Mouse (Mus musculus) midbrain, embryonic 16.5 days (tissue): Measurements from ENCODE around the gene Cox6b2. TPM values are rescaled to one million over a fixed set of nuclear protein-coding genes. Genes with fewer than 3 reads are reported as not detected.

Experiments
- ATAC-seq: fragments of 200-750 bp; cut with Nextera tagmentation; 2 replicates; pipeline ENCODE4 v1.8.0; 2017; ENCODE audit warnings: moderate TSS enrichment
- H3K27ac ChIP-seq: fragments of 300-500 bp; sonication (generic); 2 replicates; pipeline ENCODE4 v1.5.1; 2014; ENCODE audit warnings: mild to moderate bottlenecking, low read length, mixed read lengths
- H3K27me3 ChIP-seq: fragments of 300-500 bp; sonication (generic); 2 replicates; pipeline ENCODE4 v1.6.1; 2014; ENCODE audit warnings: low read depth, low read length, mixed read lengths; ENCODE audit not compliant: control insufficient read depth, insufficient read depth
- H3K36me3 ChIP-seq: fragments of 300-500 bp; sonication (generic); 2 replicates; pipeline ENCODE4 v1.6.1; 2014; ENCODE audit warnings: mild to moderate bottlenecking, low read length, moderate library complexity, mixed read lengths; ENCODE audit not compliant: control insufficient read depth, insufficient read depth
- H3K4me1 ChIP-seq: fragments of 300-500 bp; sonication (generic); 2 replicates; pipeline ENCODE4 v1.6.1; 2014; ENCODE audit warnings: mild to moderate bottlenecking, low read length, mixed read lengths; ENCODE audit not compliant: control insufficient read depth, insufficient read depth
- H3K4me2 ChIP-seq: fragments of 300-500 bp; sonication (generic); 2 replicates; pipeline ENCODE4 v1.6.1; 2014; ENCODE audit warnings: mild to moderate bottlenecking, low read length, mixed read lengths
- H3K4me3 ChIP-seq: fragments of 300-500 bp; sonication (generic); 2 replicates; pipeline ENCODE4 v1.5.1; 2014; ENCODE audit warnings: low read depth, mild to moderate bottlenecking, low read length, moderate library complexity, mixed read lengths
- H3K9ac ChIP-seq: fragments of 300-500 bp; sonication (generic); 2 replicates; pipeline ENCODE4 v1.6.1; 2014; ENCODE audit warnings: low read depth, low read length, mixed read lengths
- H3K9me3 ChIP-seq: fragments of 300-500 bp; sonication (generic); replicated peaks from 2 replicates; pipeline ENCODE4 v1.6.1; 2014; ENCODE audit warnings: mild to moderate bottlenecking, low read length, mixed read lengths; ENCODE audit not compliant: control insufficient read depth, poor library complexity, severe bottlenecking
- WGBS: fragments of 180-500 bp; shearing (Covaris S2); extraction: QIAGEN DNeasy Blood & Tissue Kit; methylation state at CpG from one replicate; pipeline ENCODE4 v1.1.7; 2014; 5-methylcytosine and 5-hydroxymethylcytosine counted together
- polyA plus RNA-seq: library from polyadenylated mRNA; unstranded; fragments of >200 nt; fragmentation: Nextera tagmentation; extraction: Ambion mirVana; gene quantifications from 2 replicates; pipeline ENCODE4 v1.2.1, GENCODE M21; 2015

The Cox6b2 gene
- polyA plus RNA-seq, 1 experiment from 2014 or later: 21.3 TPM

DNA sequence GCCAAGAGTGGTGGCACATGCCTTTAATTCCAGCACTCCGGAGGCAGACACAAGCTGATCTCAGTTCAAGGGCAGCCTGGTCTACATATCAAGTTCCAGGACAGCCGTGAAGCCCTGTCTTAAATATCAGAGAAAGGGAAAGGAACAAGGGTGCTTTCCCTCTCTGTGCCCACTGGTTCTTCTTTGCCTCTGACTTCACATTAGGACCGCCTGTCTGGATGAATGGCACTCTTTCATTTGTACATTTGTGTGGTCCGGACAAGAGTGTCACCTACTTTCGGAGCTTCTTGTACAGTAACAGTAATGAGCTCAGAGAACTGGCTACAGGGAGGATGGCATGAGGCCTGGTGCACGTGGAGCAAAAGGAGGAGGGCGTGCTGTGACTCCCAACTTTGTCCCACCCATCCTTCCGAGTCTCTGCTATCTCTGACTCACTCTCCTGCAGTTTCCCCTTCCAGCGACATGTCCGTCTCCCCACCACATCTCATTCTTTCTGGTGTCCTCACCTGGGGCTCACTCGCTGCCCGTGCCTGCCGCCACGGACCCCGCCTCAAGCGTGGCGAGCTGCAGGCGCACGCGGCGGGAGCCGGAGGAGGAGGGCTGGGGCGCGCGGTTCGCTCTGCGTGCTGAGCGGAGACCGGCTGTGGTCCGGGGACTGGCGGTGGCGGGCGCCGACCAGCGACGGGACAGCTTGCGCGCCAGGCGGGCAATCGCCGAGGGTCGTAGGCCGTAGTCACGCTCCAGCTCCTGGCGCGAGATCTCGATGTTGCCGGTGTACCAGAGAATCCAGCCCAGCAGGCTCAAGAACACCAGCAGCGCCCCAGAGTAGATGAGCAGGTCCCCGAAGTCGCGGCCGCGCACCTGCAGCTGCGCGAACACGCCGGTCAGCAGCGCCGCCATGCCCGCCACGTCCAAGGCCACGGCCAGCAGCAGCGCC, 35.9 kb upstream of the Cox6b2 start:
- peak overlapping the region; percentile 77 for H3K9ac ChIP-seq
- H3K4me3 ChIP-seq: peak overlapping the region; percentile 63
- WGBS: 2% methylated on average over 60 of the region's 64 CpGs
- H3K27me3 ChIP-seq: no peaks in the 10 kb centered on the region
- H3K4me2 ChIP-seq: peak overlapping the region; percentile 80
- H3K27ac ChIP-seq: peak overlapping the region; percentile 67
- H3K9me3 ChIP-seq: no peaks in the 10 kb centered on the region
- no peaks in the 10 kb centered on the region for H3K36me3 ChIP-seq
- H3K4me1 ChIP-seq: peaks cover 10% of the 10 kb centered on the region
- peak; percentile 50 for ATAC-seq

GRCm38 (mm10) chr7:4783667-4784268, 30.9 kb upstream of the Cox6b2 start:
- WGBS: 82% methylated on average over 14 of the region's 14 CpGs
- Histone ChIP-seq H3K9ac (no peak overlapping the region), H3K4me3 (no peak overlapping the region), H3K27me3 (peaks cover 8% of the 10 kb centered on the region), H3K27ac (no peak overlapping the region), H3K36me3 (no peaks in the 10 kb centered on the region), H3K9me3 (no peaks in the 10 kb centered on the region), H3K4me2 (no peak overlapping the region), H3K4me1 (peaks cover 4% of the 10 kb centered on the region; the same call in 1 of the 2 replicates)
- no peak for ATAC-seq

- Histone ChIP-seq H3K4me2 (no peak within 1 kb of the TSS), H3K36me3 (no peaks in the 10 kb centered on the region), H3K27me3 (peaks cover 17% of the 10 kb centered on the region), H3K27ac (no peak within 1 kb of the TSS), H3K9me3 (no peaks in the 10 kb centered on the region), H3K9ac (no peak within 1 kb of the TSS), H3K4me1 (no peaks in the 10 kb centered on the region), H3K4me3 (no peak within 1 kb of the TSS)
- ATAC-seq: no peak
- 86% methylated on average over 2 of the region's 2 CpGs for WGBS
Measured at GRCm38 (mm10) chr7:4782759-4783158, 29.9 kb upstream of the Cox6b2 start, which contains the start of the genes Il11 and Tmem190. Gene Il11 (minus strand): TSS chr7:4782859. Gene Tmem190 (plus strand): TSS chr7:4782937.

GRCm38 (mm10) chr7:4782130-4782529, 29.2 kb upstream of the Cox6b2 start:
- no peak overlapping the region for H3K27ac ChIP-seq
- no peak for ATAC-seq
- no peak overlapping the region for H3K4me2 ChIP-seq
- H3K27me3 ChIP-seq: peaks cover 21% of the 10 kb centered on the region
- 67% methylated on average over 3 of the region's 3 CpGs for WGBS
- H3K36me3 ChIP-seq: no peaks in the 10 kb centered on the region
- H3K9me3 ChIP-seq: no peaks in the 10 kb centered on the region
- no peak overlapping the region for H3K4me3 ChIP-seq
- H3K9ac ChIP-seq: no peak overlapping the region
- no peaks in the 10 kb centered on the region for H3K4me1 ChIP-seq

DNA sequence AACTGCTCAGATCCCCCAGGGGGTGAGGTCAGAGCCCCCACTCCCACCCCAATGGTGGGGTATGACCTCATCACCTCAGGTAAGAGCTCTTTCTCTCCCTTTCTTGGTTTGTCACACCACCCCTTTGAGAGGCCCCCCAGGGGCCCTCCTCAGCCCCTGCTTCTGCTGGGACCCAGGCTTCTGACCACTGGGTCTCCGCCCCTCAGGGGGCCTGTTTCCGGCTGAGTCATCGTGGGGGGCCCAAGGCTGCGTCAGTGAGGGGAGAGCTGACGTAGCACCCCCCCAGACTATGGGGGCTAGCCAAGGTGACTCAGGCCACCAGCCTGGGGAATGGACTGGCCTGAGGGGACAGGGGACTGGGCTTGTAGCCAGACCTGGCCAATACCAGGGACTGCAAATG, 27.0 kb upstream of the Cox6b2 start:
- H3K36me3 ChIP-seq: no peaks in the 10 kb centered on the region
- H3K4me3 ChIP-seq: no peak overlapping the region
- 41% methylated on average over 5 of the region's 5 CpGs for WGBS
- ATAC-seq: no peak
- H3K27ac ChIP-seq: no peak overlapping the region
- H3K4me1 ChIP-seq: no peaks in the 10 kb centered on the region
- no peak overlapping the region for H3K4me2 ChIP-seq
- no peaks in the 10 kb centered on the region for H3K9me3 ChIP-seq
- no peak overlapping the region for H3K9ac ChIP-seq
- H3K27me3 ChIP-seq: peaks cover 37% of the 10 kb centered on the region

- H3K27ac ChIP-seq: no peak overlapping the region
- 5% methylated on average over 18 of the region's 20 CpGs for WGBS
- no peak overlapping the region for H3K4me3 ChIP-seq
- H3K9me3 ChIP-seq: no peaks in the 10 kb centered on the region
- no peaks in the 10 kb centered on the region for H3K4me1 ChIP-seq
- no peaks in the 10 kb centered on the region for H3K36me3 ChIP-seq
- ATAC-seq: no peak
- H3K27me3 ChIP-seq: peaks cover 37% of the 10 kb centered on the region
- no peak overlapping the region for H3K9ac ChIP-seq
- no peak overlapping the region for H3K4me2 ChIP-seq
Measured at GRCm38 (mm10) chr7:4777851-4778637, 25.1 kb upstream of the Cox6b2 start.

DNA sequence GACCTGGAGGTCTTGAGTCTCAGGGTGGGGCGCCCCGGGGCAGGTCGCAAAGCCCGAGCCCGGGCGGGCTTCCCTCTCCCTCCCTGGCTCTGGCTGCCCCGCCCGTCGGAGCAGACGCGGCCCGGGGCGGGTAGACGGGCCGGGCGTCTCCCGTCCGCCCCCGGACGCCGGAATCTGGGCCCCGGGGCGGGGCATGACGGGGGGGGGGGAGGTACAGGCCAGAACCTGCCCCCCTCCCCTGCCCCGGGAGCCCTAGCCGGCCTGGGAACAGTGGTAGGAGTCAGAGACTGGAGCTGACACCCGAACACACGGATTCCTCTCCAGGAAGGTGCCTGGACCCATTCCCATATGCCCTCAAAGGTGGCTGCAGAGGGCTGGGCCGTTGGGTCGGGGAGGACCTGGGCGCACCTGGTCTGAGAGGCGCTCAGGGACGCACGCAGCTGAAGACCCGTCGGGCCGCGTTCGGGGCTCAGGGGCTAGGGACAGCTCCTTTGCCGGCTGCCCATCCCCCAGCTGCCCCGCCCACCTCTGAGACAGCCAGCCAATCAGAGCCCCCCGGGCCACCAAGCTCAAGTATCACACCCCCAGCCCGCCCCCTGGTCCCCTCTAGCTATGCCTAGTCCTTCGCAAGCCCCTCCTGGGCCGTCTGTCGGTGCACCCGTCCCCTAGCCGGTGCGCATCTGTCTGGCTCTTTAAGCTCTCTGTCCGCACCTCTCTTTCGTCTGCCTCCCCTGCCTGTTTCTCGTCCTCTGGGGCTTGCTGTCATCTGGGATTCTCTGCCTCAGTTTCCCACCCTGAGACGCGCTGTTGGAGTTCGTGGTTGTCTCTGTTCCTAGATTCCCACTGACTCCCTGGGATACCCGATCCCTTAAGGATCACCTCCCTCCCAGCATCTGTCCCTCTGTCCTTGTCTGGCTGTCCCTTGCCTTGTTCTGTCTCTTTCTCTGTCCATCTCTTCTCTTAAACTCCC, 24.3 kb upstream of the Cox6b2 start:
- Histone ChIP-seq H3K4me1 (no peaks in the 10 kb centered on the region), H3K4me3 (peak overlapping the region; percentile 41), H3K4me2 (peak overlapping the region; percentile 58), H3K9ac (peak overlapping the region; percentile 58), H3K27me3 (peaks cover 37% of the 10 kb centered on the region), H3K9me3 (no peaks in the 10 kb centered on the region), H3K36me3 (no peaks in the 10 kb centered on the region), H3K27ac (no peak overlapping the region)
- ATAC-seq: peak; percentile 63
- WGBS: 1% methylated on average over 32 of the region's 56 CpGs

DNA sequence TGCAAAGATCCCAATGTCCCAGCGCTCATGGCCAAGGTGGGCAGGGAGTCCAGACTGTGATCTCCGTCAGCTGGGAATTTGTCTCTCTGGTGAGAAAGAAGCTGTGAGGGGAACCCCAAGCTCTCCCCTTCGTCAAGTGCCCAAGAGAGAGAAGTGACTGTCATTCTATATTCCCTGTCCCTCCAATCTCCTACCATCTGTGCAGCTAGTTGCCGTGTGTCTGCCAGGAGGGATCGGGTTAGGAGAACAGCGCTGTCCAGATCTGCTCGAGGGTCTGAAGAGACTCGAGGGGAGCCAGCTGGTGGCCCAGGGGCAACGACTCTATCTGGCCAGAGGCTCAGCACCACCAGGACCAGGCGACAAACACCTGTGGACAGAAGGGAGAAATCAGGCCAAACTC, 23.2 kb upstream of the Cox6b2 start:
- no peak overlapping the region for H3K27ac ChIP-seq
- no peaks in the 10 kb centered on the region for H3K9me3 ChIP-seq
- H3K4me3 ChIP-seq: no peak overlapping the region
- no peak for ATAC-seq
- H3K27me3 ChIP-seq: peaks cover 37% of the 10 kb centered on the region
- no peaks in the 10 kb centered on the region for H3K36me3 ChIP-seq
- no peak overlapping the region for H3K9ac ChIP-seq
- no peak overlapping the region for H3K4me2 ChIP-seq
- H3K4me1 ChIP-seq: no peaks in the 10 kb centered on the region
- 54% methylated on average over 10 of the region's 10 CpGs for WGBS
